Mouse (Mus musculus) liver, embryonic 11.5 days (tissue): ENCODE measurements around the gene Sprtn. TPM values are rescaled to one million over a fixed set of nuclear protein-coding genes. Genes with fewer than 3 reads are reported as not detected.

ENCODE experiments used
- ATAC-seq: fragments of 200-750 bp; cut with Nextera tagmentation; replicated peaks from 2 replicates; pipeline ENCODE4 v1.8.0; 2017; ENCODE audit warnings: moderate number of reproducible peaks, mild to moderate bottlenecking, moderate TSS enrichment, moderate library complexity; ENCODE audit not compliant: low FRiP score
- DNase-seq: peaks from one replicate; pipeline ENCODE4 v3.0.0-alpha.2; 2017; ENCODE audit warnings: low spot score
- H3K27ac ChIP-seq: fragments of 300-500 bp; sonication (generic); 2 replicates; pipeline ENCODE4 v1.5.1; 2014; ENCODE audit warnings: mild to moderate bottlenecking, low read depth, low read length, control low read depth
- H3K27me3 ChIP-seq: fragments of 300-500 bp; sonication (generic); replicated peaks from 2 replicates; pipeline ENCODE4 v1.6.1; 2014; ENCODE audit warnings: low read length, mixed read lengths; ENCODE audit not compliant: control insufficient read depth, insufficient read depth
- H3K36me3 ChIP-seq: fragments of 300-500 bp; sonication (generic); 2 replicates; pipeline ENCODE4 v1.6.1; 2014; ENCODE audit warnings: mild to moderate bottlenecking, low read length, moderate library complexity, mixed read lengths; ENCODE audit not compliant: control insufficient read depth, insufficient read depth
- H3K4me1 ChIP-seq: fragments of 300-500 bp; sonication (generic); replicated peaks from 2 replicates; pipeline ENCODE4 v1.6.1; 2014; ENCODE audit warnings: low read length, mixed read lengths; ENCODE audit not compliant: control insufficient read depth, insufficient read depth
- H3K4me2 ChIP-seq: fragments of 300-500 bp; sonication (generic); 2 replicates; pipeline ENCODE4 v1.6.1; 2014; ENCODE audit warnings: mild to moderate bottlenecking, control low read depth, moderate library complexity
- H3K4me3 ChIP-seq: fragments of 300-500 bp; sonication (generic); 2 replicates; pipeline ENCODE4 v1.5.1; 2014; ENCODE audit warnings: low read depth, low read length, control low read depth
- H3K9ac ChIP-seq: fragments of 300-500 bp; sonication (generic); 2 replicates; pipeline ENCODE4 v1.6.1; 2014; ENCODE audit warnings: low read depth, low read length, control low read depth
- H3K9me3 ChIP-seq: fragments of 300-500 bp; sonication (generic); 2 replicates; pipeline ENCODE4 v1.6.1; 2016; ENCODE audit warnings: low read length, inconsistent platforms, mixed read lengths; ENCODE audit not compliant: control insufficient read depth
- WGBS: fragments of 180-500 bp; shearing (Covaris S2); extraction: QIAGEN DNeasy Blood & Tissue Kit; methylation state at CpG from one replicate; pipeline ENCODE4 v1.1.7; 2014; 5-methylcytosine and 5-hydroxymethylcytosine counted together
- polyA plus RNA-seq: library from polyadenylated mRNA; unstranded; fragments of >200 nt; fragmentation: Nextera tagmentation; extraction: Ambion mirVana; gene quantifications from 2 replicates; pipeline ENCODE4 v1.2.1, GENCODE M21; 2014

The Sprtn gene
- polyA plus RNA-seq, result 11.5 and 13.2 TPM in 2 replicates

GRCm38 (mm10) chr8:124897386-124898250 lies at the start of gene Sprtn, which contains the start of gene Exoc8:
Gene Sprtn, plus strand, starts transcription at chr8:124897886.
Gene Exoc8, minus strand, starts transcription at chr8:124897705.
- no peaks in the 10 kb centered on the region for H3K9me3 ChIP-seq
- H3K27me3 ChIP-seq, result no peaks in the 10 kb centered on the region
- H3K36me3 ChIP-seq, result peaks cover 40% of the 10 kb centered on the region
- peak; percentile 91 for ATAC-seq
- peak within 1 kb of the TSS; percentile 98 for H3K4me3 ChIP-seq
- H3K4me2 ChIP-seq, result peak within 1 kb of the TSS; percentile 96
- peaks cover 15% of the 10 kb centered on the region for H3K4me1 ChIP-seq
- DNase-seq, result peak; percentile 96
- under 1% methylated on average over 114 of the region's 114 CpGs for WGBS
- H3K9ac ChIP-seq, result peak within 1 kb of the TSS; percentile 79
- peak within 1 kb of the TSS; percentile 75 for H3K27ac ChIP-seq

- H3K36me3 ChIP-seq, result peaks cover 46% of the 10 kb centered on the region
- WGBS, result 89% methylated on average over 1 of the region's 1 CpGs
- no peak for ATAC-seq
Observed at GRCm38 (mm10) chr8:124853511-124853910, 44.2 kb upstream of the Sprtn start.

GRCm38 (mm10) chr8:124859466-124859865 lies 38.2 kb upstream of the Sprtn start:
- Histone ChIP-seq H3K4me2 (no peak overlapping the region), H3K9ac (no peak overlapping the region), H3K9me3 (no peaks in the 10 kb centered on the region), H3K4me1 (peaks cover 12% of the 10 kb centered on the region), H3K27me3 (no peaks in the 10 kb centered on the region), H3K36me3 (peaks cover 51% of the 10 kb centered on the region), H3K27ac (no peak overlapping the region), H3K4me3 (no peak overlapping the region)
- DNase-seq, result no peak
- ATAC-seq, result no peak

More at GRCm38 (mm10) chr8:124853511-124853910, 44.2 kb upstream of the Sprtn start:
- no peaks in the 10 kb centered on the region for H3K4me1 ChIP-seq
- peaks cover 2% of the 10 kb centered on the region; the same call in 1 of the 2 replicates for H3K9me3 ChIP-seq
- H3K9ac ChIP-seq, result no peak overlapping the region
- H3K4me2 ChIP-seq, result no peak overlapping the region
- DNase-seq, result no peak
- H3K4me3 ChIP-seq, result no peak overlapping the region
- H3K27me3 ChIP-seq, result no peaks in the 10 kb centered on the region
- H3K27ac ChIP-seq, result no peak overlapping the region

GRCm38 (mm10) chr8:124860188-124860587 lies 37.5 kb upstream of the Sprtn start:
- no peak overlapping the region for H3K27ac ChIP-seq
- no peak overlapping the region for H3K4me3 ChIP-seq
- no peak for ATAC-seq
- peaks cover 16% of the 10 kb centered on the region for H3K4me1 ChIP-seq
- no peak for DNase-seq
- H3K9me3 ChIP-seq, result no peaks in the 10 kb centered on the region
- H3K4me2 ChIP-seq, result no peak overlapping the region
- no peak overlapping the region for H3K9ac ChIP-seq
- H3K36me3 ChIP-seq, result peaks cover 44% of the 10 kb centered on the region
- 83% methylated on average over 3 of the region's 3 CpGs for WGBS
- no peaks in the 10 kb centered on the region for H3K27me3 ChIP-seq

- DNase-seq (peak; percentile 96), ATAC-seq (peak; percentile 94)
- 2% methylated on average over 53 of the region's 55 CpGs for WGBS
- Histone ChIP-seq H3K9me3 (no peaks in the 10 kb centered on the region), H3K36me3 (peaks cover 23% of the 10 kb centered on the region), H3K27ac (peak within 1 kb of the TSS; percentile 86), H3K9ac (peak within 1 kb of the TSS; percentile 89), H3K4me3 (peak within 1 kb of the TSS; percentile 69), H3K4me1 (peaks cover 33% of the 10 kb centered on the region), H3K27me3 (no peaks in the 10 kb centered on the region), H3K4me2 (peak within 1 kb of the TSS; percentile 87)
Observed at GRCm38 (mm10) chr8:124862321-124863162, 35.1 kb upstream of the Sprtn start, which contains the start of the genes Gnpat and 2810004N23Rik. Gene Gnpat, plus strand, starts transcription at chr8:124863033. Gene 2810004N23Rik, minus strand, starts transcription at chr8:124863120.

GRCm38 (mm10) chr8:124863163-124863677 lies 34.5 kb upstream of the Sprtn start:
- peak; percentile 46 for ATAC-seq
- peaks cover 34% of the 10 kb centered on the region for H3K4me1 ChIP-seq
- WGBS, result under 1% methylated on average over 33 of the region's 33 CpGs

GRCm38 (mm10) chr8:124863729-124864128 lies 34.0 kb upstream of the Sprtn start:
- H3K27me3 ChIP-seq, result no peaks in the 10 kb centered on the region
- peaks cover 15% of the 10 kb centered on the region for H3K36me3 ChIP-seq
- 10% methylated on average over 8 of the region's 8 CpGs for WGBS
- H3K9ac ChIP-seq, result peak overlapping the region; percentile 89
- peak overlapping the region; percentile 86; the same call in 1 of the 2 replicates for H3K27ac ChIP-seq
- ATAC-seq (no peak), DNase-seq (no peak)
- no peaks in the 10 kb centered on the region for H3K9me3 ChIP-seq
- peaks cover 34% of the 10 kb centered on the region for H3K4me1 ChIP-seq
- peak overlapping the region; percentile 69 for H3K4me3 ChIP-seq
- H3K4me2 ChIP-seq, result peak overlapping the region; percentile 87

More at GRCm38 (mm10) chr8:124863163-124863677, 34.5 kb upstream of the Sprtn start:
- peaks cover 19% of the 10 kb centered on the region for H3K36me3 ChIP-seq
- H3K27me3 ChIP-seq, result no peaks in the 10 kb centered on the region
- peak overlapping the region; percentile 69 for H3K4me3 ChIP-seq
- no peak for DNase-seq
- H3K4me2 ChIP-seq, result peak overlapping the region; percentile 87
- H3K27ac ChIP-seq, result peak overlapping the region; percentile 86
- no peaks in the 10 kb centered on the region for H3K9me3 ChIP-seq
- peak overlapping the region; percentile 89 for H3K9ac ChIP-seq

- no peak overlapping the region for H3K9ac ChIP-seq
- H3K36me3 ChIP-seq, result peaks cover 5% of the 10 kb centered on the region; the same call in 1 of the 2 replicates
- ATAC-seq, result no peak
- no peak overlapping the region; the same call in 1 of the 2 replicates for H3K27ac ChIP-seq
- H3K9me3 ChIP-seq, result no peaks in the 10 kb centered on the region
- no peak for DNase-seq
- H3K4me3 ChIP-seq, result no peak overlapping the region
- WGBS, result 28% methylated on average over 3 of the region's 3 CpGs
- peaks cover 26% of the 10 kb centered on the region for H3K4me1 ChIP-seq
- no peak overlapping the region for H3K4me2 ChIP-seq
- H3K27me3 ChIP-seq, result no peaks in the 10 kb centered on the region
Observed at GRCm38 (mm10) chr8:124866669-124867068, 31.0 kb upstream of the Sprtn start.
